Mouse (Mus musculus): ENCODE data around the gene Etfbkmt.
"Not testable (repeated sequence)": the region's sequence is repeated elsewhere in the genome, so short reads cannot be mapped to it uniquely, and the experiment has no call there.

The Etfbkmt gene

GRCm38 (mm10) chr6:149139471-149139870 lies at the start of gene Etfbkmt:
Gene Etfbkmt (plus strand): TSS chr6:149139849.
- DNase-seq = no peak

DNA sequence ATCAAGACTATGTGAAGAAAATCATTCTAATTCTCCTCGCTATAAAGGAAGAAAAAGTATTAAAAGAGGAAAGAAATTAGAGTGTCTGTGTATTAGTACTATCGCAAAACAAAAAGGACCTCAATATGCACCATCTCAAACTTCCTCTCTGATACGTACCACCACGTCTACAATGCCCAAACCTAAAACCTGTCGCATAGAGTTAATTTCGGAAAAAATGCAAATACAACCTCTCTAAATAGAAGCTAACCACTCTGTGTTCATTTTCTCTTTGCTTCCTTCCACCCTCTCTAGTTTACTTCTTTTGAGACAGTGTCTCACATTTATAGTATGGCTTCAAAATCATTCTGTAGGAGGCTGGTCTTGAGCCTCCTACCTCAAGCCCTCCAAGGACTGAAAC lies 47.2 kb upstream of the Etfbkmt start:
- DNase-seq = no peak

DNA sequence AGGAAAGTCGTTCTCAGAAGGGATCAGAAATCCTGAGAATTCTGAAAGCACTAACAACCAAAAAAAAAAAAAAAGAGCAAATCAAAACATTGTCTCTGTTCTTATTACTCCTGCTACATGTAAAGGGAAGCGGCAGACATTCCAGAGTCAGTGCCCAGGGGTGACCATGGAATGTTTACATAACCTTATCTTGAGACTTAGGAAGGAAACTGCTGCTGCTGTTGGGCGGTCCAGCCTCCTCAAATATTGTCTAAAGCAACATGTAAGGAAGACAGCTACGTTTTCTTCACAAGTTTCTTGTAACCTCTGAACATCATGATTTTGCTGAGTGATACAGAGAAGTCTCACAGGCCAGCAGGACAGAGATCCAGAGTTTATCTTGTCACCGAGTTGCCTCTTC lies 46.2 kb upstream of the Etfbkmt start:
- no peak for DNase-seq

DNA sequence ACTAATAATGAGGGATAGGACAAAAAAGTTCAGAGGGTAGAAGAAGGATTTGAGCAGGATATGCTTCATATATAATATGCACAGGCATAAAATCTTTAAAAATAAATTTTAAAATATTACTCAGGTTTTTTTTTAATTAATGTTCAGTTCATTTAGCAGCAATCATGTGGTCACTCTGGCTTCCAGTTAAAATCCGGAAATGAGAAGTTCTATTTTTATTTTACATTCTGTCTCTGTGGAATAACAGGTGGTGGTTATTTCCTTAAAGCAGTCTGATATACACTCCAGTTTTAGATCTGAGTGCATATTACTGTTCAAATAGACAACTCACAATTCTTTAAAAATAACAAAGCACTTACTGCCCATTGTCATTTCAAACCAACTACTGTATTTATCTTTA lies 45.1 kb upstream of the Etfbkmt start:
- DNase-seq = no peak

- DNase-seq = peak; percentile 32
These were observed 44.3 kb upstream of the Etfbkmt start for GRCm38 (mm10) chr6:149095389-149095788.

GRCm38 (mm10) chr6:149096233-149096632 lies 43.4 kb upstream of the Etfbkmt start:
- DNase-seq = no peak

GRCm38 (mm10) chr6:149097276-149097675 lies 42.4 kb upstream of the Etfbkmt start:
- DNase-seq = no peak

- DNase-seq = no peak
These were observed 40.7 kb upstream of the Etfbkmt start for GRCm38 (mm10) chr6:149098993-149099392.

- DNase-seq = peak; percentile 63
These were observed 39.2 kb upstream of the Etfbkmt start for GRCm38 (mm10) chr6:149100174-149101075.

DNA sequence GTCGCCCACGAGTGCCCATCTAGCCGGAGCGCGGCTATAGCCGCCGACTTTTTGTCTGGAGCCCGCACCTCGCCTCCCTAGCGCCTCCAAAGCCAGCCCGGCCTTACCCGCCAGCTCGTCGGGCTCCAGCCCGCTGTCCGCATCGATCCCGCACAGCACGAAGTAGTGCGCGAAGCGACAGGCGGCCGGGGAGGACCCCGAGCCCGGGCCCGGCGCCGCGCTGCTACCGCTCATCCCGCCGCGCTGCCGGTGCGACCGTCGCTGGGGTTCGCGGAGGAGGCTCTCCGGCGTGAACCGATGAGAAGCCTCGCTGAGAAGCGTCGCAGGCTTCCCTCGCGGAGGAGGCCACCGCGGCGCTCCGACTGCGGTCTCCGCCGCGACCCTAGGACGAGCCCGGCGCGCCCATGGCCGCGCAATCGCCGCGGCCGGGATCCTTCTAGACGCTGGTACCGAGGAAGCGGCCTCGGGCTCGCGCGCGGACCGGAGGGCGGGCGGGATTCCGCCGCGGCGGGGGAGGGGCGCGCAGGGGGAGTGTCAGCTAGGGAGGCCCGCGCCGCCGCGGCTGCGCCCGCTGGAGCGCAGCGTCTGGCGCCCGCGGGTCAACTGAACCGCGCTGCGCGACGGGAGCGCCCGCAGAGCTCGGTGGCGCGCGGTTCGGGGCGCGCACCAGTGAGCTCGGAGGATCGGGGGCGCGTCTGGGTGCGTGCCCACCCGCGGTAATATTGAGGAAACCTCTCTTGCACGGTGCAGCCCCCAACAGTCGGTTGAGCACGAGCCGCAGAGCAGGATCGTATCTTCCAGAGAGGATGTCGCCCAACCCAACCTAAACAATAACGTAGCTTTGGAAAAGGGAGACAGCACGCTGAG lies 38.3 kb upstream of the Etfbkmt start, which contains the start of gene Dennd5b:
Gene Dennd5b (minus strand): TSS at position 605 of the 867 bp plus-strand sequence.
- peak; percentile 82 for DNase-seq

DNA sequence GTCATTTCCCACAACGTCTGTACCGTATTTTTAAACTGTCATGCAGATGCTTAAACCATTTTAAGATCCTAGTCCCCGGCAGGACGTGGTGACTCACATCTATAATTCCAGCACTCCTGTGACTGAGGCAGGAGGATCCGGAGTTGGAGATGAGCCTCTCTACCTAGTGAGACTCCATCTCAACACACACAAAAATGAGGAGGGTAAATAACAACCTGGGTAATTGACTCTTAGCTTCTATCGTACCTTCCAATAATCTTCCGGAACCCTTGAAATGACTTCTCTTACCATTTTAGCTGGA lies 37.8 kb upstream of the Etfbkmt start:
- no peak for DNase-seq

DNA sequence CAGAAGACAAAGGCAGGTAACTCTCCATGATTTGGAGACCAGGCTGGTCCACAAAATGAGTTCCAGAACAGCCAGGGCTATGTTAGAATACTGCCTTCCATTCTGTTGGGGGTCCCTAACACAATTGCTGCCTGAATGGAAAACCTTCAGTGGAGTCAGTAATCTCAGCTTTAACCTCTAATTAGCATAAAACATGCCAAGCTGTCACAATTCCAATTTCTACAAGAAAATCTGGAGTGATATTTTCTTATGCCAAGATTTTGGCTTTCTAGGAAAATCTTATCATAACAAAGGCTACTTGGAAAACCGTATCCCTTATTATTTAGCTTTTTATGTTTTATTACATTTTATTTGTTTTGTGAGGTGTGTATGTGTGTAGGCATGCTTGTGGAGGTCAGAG lies 36.2 kb upstream of the Etfbkmt start:
- DNase-seq = no peak

- no peak for DNase-seq
These were observed 32.0 kb upstream of the Etfbkmt start for GRCm38 (mm10) chr6:149107615-149108014.

DNA sequence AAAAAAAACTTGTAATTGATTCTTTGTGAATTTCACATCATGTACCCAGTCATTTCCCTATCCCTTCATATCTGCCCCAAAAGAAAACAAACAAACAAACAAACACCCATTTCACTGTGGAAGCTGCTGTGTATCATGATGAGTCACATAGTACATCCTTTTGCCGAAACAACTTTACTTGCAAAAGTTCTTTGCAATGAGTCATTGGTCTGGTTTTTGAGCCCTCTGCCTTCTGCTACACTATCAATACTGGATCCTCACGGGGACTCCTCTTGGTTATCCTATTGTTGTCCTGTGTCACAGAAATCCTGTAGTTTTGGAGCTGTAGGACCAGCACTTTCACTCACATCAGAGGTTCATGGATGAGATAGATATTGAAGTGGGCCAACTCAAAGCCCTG lies 30.7 kb upstream of the Etfbkmt start:
- DNase-seq = no peak

DNA sequence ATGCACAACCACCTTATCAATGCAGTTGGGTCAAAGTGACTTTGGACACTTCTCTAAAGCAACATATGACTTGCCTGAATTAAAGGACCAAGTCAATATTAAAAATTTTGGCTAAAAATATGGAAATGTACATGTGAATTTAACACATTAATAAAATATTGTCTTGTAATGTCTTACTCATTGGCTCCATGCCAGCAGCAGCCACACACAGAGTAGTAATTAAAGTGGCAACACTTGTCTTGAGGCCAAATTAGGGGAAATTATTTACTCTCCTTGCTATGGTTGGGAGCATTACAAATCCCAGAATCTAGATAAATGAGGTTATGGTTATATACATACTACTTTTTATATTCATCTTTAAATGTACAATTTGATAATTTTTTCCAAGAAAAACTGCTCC lies 22.7 kb upstream of the Etfbkmt start:
- no peak for DNase-seq

GRCm38 (mm10) chr6:149118935-149119334 lies 20.7 kb upstream of the Etfbkmt start:
- DNase-seq = no peak

- peak; percentile 51 for DNase-seq
These were observed 19.8 kb upstream of the Etfbkmt start for GRCm38 (mm10) chr6:149119853-149120252.

GRCm38 (mm10) chr6:149123042-149123441 lies 16.6 kb upstream of the Etfbkmt start:
- no peak for DNase-seq

GRCm38 (mm10) chr6:149126675-149127074 lies 13.0 kb upstream of the Etfbkmt start:
- DNase-seq = no peak

- DNase-seq = not testable (repeated sequence)
These were observed 9.8 kb upstream of the Etfbkmt start, which contains the start of gene Gm10203 for GRCm38 (mm10) chr6:149129870-149130269. Gene Gm10203 (plus strand): TSS chr6:149130170.

DNA sequence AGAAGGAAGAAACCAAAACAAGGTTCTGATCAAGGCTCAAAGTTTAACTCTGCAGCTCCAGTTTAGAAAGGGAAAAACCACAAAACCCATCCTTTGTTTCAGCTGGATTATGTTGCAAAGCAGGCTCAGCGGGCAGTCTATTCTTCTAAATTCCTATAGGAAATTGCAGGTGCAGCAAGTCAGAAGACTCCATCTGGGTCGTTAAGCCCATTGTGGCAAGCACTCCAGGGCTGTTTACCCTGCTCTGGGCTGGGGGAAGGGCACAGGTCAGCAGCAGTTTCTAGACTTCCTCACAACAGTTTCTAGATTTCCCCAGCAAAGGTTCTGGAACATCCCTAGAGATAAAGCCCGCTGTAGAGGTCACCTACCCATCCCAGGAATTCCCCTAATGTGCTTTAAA lies 8.5 kb upstream of the Etfbkmt start:
- DNase-seq = no peak

DNA sequence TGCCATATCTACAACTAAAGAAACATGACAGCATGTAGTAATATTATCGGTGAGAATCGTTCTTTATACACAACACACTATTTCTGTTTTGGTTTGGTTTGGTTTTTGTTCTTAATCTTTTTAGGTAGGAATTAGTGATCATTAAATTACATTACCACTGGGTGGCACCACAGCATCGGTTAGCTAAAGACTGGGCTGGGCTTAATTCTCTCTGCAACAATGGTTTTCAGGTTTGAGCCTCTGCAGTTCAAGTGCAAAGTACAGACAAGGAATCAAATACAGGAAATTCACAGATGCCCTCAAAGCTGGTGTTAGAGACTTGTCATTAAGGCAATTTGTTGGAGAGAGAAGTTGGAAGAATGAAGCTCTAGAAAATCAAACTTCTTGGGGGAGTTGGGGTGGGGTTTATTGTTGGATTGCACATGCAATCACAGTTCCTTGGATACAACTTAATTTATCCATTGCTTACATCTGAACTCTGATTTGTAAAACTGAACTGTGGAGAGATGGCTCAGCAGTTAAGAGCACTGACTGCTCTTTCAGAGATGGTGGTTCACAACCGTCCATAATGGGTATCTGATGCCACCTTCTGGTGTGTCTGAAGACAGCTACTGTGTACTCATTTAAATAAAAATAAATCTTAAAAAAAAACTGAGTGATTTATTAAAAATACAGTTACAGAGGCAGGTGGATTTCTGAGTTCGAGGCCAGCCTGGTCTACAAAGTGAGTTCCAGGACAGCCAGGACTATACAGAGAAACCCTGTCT lies 7.2 kb upstream of the Etfbkmt start:
- DNase-seq = peak; percentile 6
